12 mouse cellular contexts compared by ENCODE assay signal in genomic region chr12:36720779-36721178, GRCm38 (mm10).
"Had no signal": no experiment of that assay in that cellular context is flagged by ENCODE, and none has a peak within 500 bp of the region (broad histone marks: within the 10 kb centered on the region; RNA-seq: fewer than 3 reads in every experiment).

No protein-coding gene starts in this region.

- H3K36me3 ChIP-seq: liver, embryonic 15.5 days; midbrain, embryonic 15.5 days; neural tube, embryonic 12.5 days had no signal

- H3K4me3 ChIP-seq: liver, embryonic 15.5 days; megakaryocyte, embryonic 14.5 days; midbrain, embryonic 15.5 days; neural tube, embryonic 12.5 days had no signal

- H3K27ac ChIP-seq: liver, embryonic 15.5 days; macrophage; midbrain, embryonic 15.5 days; neural tube, embryonic 12.5 days had no signal

- H3K9ac ChIP-seq: liver, embryonic 15.5 days; midbrain, embryonic 15.5 days; neural tube, embryonic 12.5 days had no signal

- H3K9me3 ChIP-seq: liver, embryonic 15.5 days; megakaryocyte, embryonic 14.5 days; midbrain, embryonic 15.5 days; neural tube, embryonic 12.5 days had no signal

- H3K4me1 ChIP-seq: liver, embryonic 15.5 days; megakaryocyte, embryonic 14.5 days; midbrain, embryonic 15.5 days; neural tube, embryonic 12.5 days had no signal

- H3K27me3 ChIP-seq: liver, embryonic 15.5 days; megakaryocyte, embryonic 14.5 days; midbrain, embryonic 15.5 days; neural tube, embryonic 12.5 days had no signal

- DNase-seq: layer of hippocampus, adult 9-11 months; layer of hippocampus, postnatal 36 days; thymus, adult 18-20 months; thymus, postnatal 14 days had no signal

- ATAC-seq: intestine, postnatal 0 days; midbrain, embryonic 15.5 days had no signal

- H3K4me2 ChIP-seq: liver, embryonic 11.5 days; liver, embryonic 15.5 days; midbrain, embryonic 11.5 days; midbrain, embryonic 15.5 days; neural tube, embryonic 12.5 days had no signal
